Mouse (Mus musculus) spleen, adult 2 months (tissue): ENCODE measurements at regions not wholly inside any gene's neighbourhood (a gene's known extent, or its start where the extent isn't known, plus 50 kb on each side); places are given as distances from the start of the nearest gene placed in this dataset.

ENCODE experiments used
- DNase-seq, 2 experiments: peaks; one replicate each; pipeline versions ENCODE4 v3.0.0 to v3.0.0-alpha.2; 2012 to 2021; ENCODE audit warnings: low spot score in 2 of 2, low read depth in 1 of 2
- H3K27ac ChIP-seq: fragments of 200-500 bp; 2 replicates; pipeline ENCODE4 v1.5.1; 2012; ENCODE audit warnings: low read length, inconsistent platforms; ENCODE audit not compliant: insufficient read depth
- H3K27me3 ChIP-seq: fragments of 200-500 bp; 2 replicates; pipeline ENCODE4 v1.6.1; 2012; ENCODE audit warnings: mild to moderate bottlenecking, moderate library complexity, low read length, inconsistent platforms; ENCODE audit not compliant: control insufficient read depth, insufficient read depth
- H3K36me3 ChIP-seq: fragments of 200-500 bp; 2 replicates; pipeline ENCODE4 v1.6.1; 2012; ENCODE audit warnings: mild to moderate bottlenecking, low read length, inconsistent platforms; ENCODE audit not compliant: control insufficient read depth, insufficient read depth
- H3K4me1 ChIP-seq: fragments of 200-500 bp; 2 replicates; pipeline ENCODE4 v1.6.1; 2011; ENCODE audit warnings: inconsistent platforms; ENCODE audit not compliant: control insufficient read depth, insufficient read depth, insufficient read length
- H3K4me3 ChIP-seq: fragments of 200-500 bp; 2 replicates; pipeline ENCODE4 v1.5.1; 2011; ENCODE audit warnings: mild to moderate bottlenecking, inconsistent platforms; ENCODE audit not compliant: insufficient read depth, insufficient read length; ENCODE audit errors: extremely low read depth
- CTCF ChIP-seq: fragments of 200-500 bp; IDR thresholded peaks from 2 replicates; pipeline ENCODE4 v1.5.1; 2011; ENCODE audit warnings: mild to moderate bottlenecking, inconsistent platforms; ENCODE audit not compliant: insufficient read depth, insufficient read length, insufficient replicate concordance; ENCODE audit errors: extremely low read depth
- POLR2A ChIP-seq: fragments of 200-500 bp; IDR thresholded peaks from 2 replicates; pipeline ENCODE4 v1.6.1; 2011; ENCODE audit warnings: low read depth, low read length, inconsistent platforms
- WGBS: fragments of 180-500 bp; shearing (Covaris S2); methylation state at CpG from one replicate; pipeline ENCODE4 v1.1.7; 2018; 5-methylcytosine and 5-hydroxymethylcytosine counted together

DNA sequence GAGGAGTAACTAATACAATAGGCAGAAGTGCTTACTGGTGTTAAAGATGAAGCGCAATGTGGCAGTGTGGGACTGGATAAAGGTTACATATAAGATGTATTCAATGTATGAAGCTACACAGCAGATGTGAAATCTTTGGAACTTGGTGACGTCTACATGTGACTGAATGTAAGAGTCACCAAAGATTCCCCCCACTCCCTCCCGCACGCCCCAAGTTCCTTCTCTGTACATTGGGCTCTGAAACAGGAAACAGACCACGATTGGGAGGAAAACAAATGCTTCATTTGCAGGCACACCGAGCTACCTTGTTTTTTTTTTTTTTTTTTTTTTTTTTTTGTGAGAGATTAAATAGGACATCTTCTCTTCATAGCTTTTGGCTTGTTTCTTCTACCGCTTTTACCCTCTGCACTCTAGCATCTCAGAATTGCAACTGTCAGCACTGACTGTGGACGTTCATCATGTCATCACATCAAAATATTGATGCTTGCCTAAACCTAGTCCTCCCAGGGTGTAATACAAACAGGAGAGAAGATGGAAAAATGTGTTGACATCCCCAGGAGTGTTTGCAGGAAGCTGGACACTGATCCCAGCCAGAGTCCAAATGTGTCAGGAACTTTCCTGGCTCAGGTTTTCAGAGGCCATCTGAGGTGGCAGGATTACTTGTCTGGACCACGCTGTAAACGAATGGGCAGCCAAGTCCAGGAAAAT lies 208.0 kb upstream of the Ccdc122 start:
- TF ChIP-seq POLR2A (no peak), CTCF (no peak)
- H3K36me3 ChIP-seq: no peaks in the 10 kb centered on the region
- no peaks in the 10 kb centered on the region for H3K27me3 ChIP-seq
- 49% methylated on average over 10 of the region's 10 CpGs for WGBS
- H3K4me1 ChIP-seq: no peaks in the 10 kb centered on the region
- H3K27ac ChIP-seq: no peak overlapping the region
- no peak for DNase-seq
- H3K4me3 ChIP-seq: no peak overlapping the region

DNA sequence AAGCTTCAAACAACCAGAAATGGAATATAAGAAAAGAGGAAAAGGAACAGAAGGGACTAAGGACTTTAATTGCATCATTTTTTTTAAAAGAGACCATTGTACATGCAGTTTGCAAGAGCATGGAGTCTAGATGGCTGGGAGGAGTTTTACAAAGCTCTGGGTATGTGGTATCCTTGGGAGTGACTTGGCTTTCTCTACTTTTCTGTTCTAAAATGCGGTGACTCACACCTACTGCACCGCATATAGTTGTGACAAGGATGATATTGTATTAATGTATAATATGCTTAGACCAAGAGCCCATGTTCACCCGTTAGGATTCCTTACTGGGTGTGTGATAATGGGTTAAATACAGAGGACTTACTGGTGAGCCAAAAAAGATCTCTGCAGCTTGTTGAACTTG lies 212.5 kb upstream of the Ccdc122 start:
- DNase-seq: no peak
- no peaks in the 10 kb centered on the region for H3K36me3 ChIP-seq
- H3K27ac ChIP-seq: no peak overlapping the region
- H3K4me1 ChIP-seq: no peaks in the 10 kb centered on the region
- H3K27me3 ChIP-seq: no peaks in the 10 kb centered on the region
- H3K4me3 ChIP-seq: no peak overlapping the region
- no peak for TF ChIP-seq POLR2A
- TF ChIP-seq CTCF: no peak
- 90% methylated on average over 3 of the region's 3 CpGs for WGBS

DNA sequence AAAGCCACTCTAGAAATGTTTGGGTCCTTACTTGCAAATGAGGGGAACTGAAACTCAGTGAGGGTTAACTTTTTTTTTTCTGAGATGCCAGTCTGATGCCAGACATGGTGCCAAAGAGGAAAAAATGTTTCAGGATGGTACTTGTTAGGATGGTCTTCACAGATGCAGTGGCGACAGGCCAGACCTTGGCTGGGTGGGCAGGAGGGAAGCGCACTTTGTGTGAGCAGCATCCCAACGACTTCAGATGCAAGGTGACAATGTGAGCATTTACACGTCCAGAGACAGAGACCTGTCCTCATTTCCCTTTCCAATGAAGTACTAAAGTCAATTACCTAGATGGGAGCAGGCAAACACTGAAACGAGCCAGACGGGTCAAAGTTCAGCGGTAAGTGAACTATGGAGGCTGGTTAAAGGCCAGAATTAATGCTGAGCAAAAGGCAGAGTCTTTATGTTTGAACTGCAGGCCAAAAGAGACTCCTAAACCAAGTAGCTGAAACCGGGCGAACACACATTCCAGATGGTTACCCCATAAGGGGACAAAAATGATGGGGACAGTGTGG lies 213.7 kb upstream of the Ccdc122 start:
- TF ChIP-seq CTCF (no peak), POLR2A (no peak)
- H3K27ac ChIP-seq: no peak overlapping the region
- 89% methylated on average over 9 of the region's 9 CpGs for WGBS
- no peak for DNase-seq
- H3K4me1 ChIP-seq: no peaks in the 10 kb centered on the region
- no peaks in the 10 kb centered on the region for H3K36me3 ChIP-seq
- no peaks in the 10 kb centered on the region for H3K27me3 ChIP-seq
- H3K4me3 ChIP-seq: no peak overlapping the region

DNA sequence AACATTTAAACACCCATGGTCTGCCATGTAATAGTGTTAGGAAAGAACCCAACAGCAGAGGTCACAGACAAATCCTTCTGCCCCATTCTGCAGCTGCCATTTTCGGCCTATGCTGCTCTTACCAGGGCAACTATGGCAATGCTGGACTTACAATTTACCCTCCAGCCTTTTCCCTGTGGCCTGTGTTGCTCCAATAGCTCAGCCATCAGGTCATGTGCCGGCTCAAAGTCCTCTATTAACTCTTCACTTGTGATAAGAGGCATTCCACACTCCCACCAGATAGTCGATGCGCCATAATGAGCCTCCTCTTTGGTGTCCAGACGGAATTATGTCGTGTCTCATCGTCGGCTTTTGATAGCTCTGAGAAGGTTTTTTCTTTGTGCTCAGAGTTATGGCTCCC lies 214.7 kb upstream of the Ccdc122 start:
- no peak for DNase-seq
- Histone ChIP-seq H3K36me3 (no peaks in the 10 kb centered on the region), H3K4me3 (no peak overlapping the region), H3K4me1 (no peaks in the 10 kb centered on the region), H3K27ac (no peak overlapping the region), H3K27me3 (no peaks in the 10 kb centered on the region)
- 85% methylated on average over 8 of the region's 8 CpGs for WGBS
- TF ChIP-seq CTCF (no peak), POLR2A (no peak)

DNA sequence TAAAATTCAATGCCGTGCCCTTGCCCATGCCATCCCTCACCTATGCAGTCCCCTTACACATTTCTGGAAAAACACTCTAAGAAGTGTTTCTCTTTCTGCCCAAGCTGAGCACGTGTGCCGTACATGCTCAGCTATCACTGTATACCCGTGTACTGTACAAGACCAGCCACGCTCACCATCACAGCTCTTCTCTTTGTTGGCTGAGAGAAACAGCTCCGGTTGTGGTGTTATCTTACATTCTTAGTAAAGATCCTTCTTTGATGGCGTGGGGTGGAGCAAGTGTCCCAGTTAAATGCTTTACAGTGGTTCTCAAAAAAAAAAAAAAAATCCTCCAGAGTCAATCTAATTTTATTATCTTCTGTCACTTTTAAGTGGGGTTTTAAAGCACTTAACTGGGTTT lies 215.1 kb upstream of the Ccdc122 start:
- Histone ChIP-seq H3K4me3 (no peak overlapping the region), H3K27me3 (no peaks in the 10 kb centered on the region), H3K36me3 (no peaks in the 10 kb centered on the region), H3K27ac (no peak overlapping the region), H3K4me1 (no peaks in the 10 kb centered on the region; the same call in 1 of the 2 replicates)
- no peak for DNase-seq
- WGBS: 85% methylated on average over 7 of the region's 7 CpGs
- no peak for TF ChIP-seq CTCF
- no peak for TF ChIP-seq POLR2A

DNA sequence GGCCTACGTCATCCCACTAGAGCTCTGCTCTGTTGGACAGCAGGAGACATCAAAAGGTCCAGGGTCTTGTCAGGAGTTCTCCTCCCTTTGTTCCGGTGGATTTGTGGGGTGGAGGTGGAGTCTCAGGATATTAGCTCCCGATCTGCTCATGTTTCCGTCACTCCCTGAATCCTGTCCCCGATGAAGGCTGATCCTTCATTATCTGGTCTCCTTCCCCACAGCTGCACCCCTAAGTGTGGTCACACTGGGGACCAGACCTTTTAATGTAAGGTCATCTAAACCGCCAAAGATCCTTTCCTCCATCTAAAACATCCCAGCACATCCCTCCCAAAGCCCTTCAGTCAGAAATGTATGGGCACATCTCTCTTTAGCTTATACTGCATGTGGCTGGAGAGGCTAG lies 215.6 kb upstream of the Ccdc122 start:
- Histone ChIP-seq H3K4me3 (no peak overlapping the region), H3K36me3 (no peaks in the 10 kb centered on the region), H3K27me3 (no peaks in the 10 kb centered on the region), H3K4me1 (no peaks in the 10 kb centered on the region; the same call in 1 of the 2 replicates), H3K27ac (no peak overlapping the region)
- WGBS: 88% methylated on average over 6 of the region's 6 CpGs
- TF ChIP-seq POLR2A: no peak
- no peak for TF ChIP-seq CTCF
- no peak for DNase-seq

DNA sequence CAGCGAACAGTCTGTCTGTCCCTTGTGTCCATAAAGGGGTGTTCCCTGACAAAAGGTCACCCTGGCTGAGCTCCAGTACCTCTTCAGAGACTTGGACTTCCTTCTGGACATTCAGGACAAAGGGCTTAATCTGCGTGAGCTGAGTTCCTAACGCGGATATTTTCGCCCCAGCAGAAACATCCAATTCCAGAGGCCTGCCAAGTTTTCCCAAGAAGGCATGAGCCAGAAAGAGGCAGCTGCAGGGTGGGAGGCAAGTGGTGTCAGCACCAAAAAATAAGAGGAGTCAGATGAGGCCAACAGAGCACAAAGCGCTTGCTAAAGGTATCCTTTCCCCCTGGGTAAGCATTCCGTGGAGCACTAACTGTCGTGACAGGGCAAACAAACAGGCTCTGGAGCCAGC lies 216.9 kb upstream of the Ccdc122 start:
- DNase-seq: peak in 1 of 2 experiments; percentile 4
- H3K4me3 ChIP-seq: no peak overlapping the region
- H3K27me3 ChIP-seq: no peaks in the 10 kb centered on the region
- TF ChIP-seq CTCF: no peak
- no peaks in the 10 kb centered on the region for H3K36me3 ChIP-seq
- no peaks in the 10 kb centered on the region; the same call in 1 of the 2 replicates for H3K4me1 ChIP-seq
- peak overlapping the region; percentile 37; the same call in 1 of the 2 replicates for H3K27ac ChIP-seq
- 89% methylated on average over 8 of the region's 8 CpGs for WGBS
